Mouse (Mus musculus): ENCODE results near the gene Vrk2.

Vrk2 gene

GRCm38 (mm10) chr11:26593061-26594059, at the start of gene Vrk2, which contains the start of gene Gm6899:
Vrk2 (minus strand) TSS chr11:26593999.
Gm6899 (plus strand) TSS chr11:26593241.
- peak; percentile 40 for DNase-seq

DNA sequence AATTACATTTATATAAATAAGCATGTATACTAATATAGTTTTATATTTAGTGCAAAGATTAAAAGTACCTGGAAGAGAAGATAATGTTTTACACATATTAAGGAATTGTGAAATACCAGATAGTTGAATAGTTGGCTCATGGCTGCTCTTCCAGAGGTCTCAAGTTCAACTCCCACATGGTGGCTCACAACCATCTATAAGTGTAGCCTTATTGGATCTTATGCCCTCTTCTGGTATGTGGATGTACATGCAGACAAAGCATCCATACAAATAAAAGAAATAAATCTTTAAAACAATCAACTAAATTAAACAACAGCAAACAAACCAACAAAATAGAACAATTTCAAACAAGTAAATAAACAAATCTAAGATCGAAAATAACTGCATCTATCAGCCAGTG, 48.3 kb upstream of the Vrk2 start:
- DNase-seq: no peak

DNA sequence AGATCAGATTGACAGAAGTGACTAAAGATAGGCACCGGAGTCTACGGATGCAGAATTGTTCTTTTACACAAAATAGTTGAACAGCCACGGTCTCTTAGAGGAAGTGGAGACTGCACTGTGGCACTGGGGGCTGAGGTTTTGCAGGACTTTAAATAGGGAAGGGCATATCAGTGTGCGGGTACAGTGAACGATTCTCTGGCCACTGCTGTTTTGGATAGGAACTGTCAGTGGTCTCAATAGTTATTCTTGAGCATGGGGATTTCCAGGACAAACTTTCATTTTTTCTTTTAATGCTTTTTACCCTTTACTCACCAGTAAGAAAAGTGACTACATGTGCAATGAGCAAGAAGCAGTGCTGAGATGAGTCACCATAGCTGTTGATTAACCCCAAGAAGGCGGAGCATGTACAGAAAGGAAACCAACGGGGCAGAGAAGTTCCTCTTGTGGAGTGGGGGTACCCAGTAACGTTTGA, 46.6 kb upstream of the Vrk2 start:
- no peak for DNase-seq

DNA sequence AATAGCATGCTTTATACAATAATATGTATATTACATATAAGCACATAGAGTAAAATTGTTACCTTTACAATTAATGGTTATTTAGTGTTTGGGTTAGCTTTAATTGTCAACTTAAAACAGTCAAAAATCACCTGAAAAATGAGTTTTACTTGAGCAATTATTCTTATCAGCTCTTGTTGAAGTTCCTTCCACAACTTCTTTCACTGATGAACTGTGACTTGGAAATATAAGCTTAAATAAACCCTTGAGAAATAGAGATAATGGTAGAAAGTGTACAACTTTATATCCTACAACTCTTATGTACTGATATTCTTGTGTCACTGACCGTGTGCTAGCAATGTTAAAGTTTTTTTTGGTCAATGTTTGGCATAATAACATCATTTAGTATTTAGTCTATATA, 42.4 kb upstream of the Vrk2 start:
- no peak for DNase-seq

GRCm38 (mm10) chr11:26622727-26623126, 28.9 kb upstream of the Vrk2 start:
- DNase-seq: no peak

GRCm38 (mm10) chr11:26618475-26619223, 24.9 kb upstream of the Vrk2 start:
- no peak for DNase-seq

- peak; percentile 63 for DNase-seq
These were observed 15.0 kb upstream of the Vrk2 start for GRCm38 (mm10) chr11:26608795-26609194.

DNA sequence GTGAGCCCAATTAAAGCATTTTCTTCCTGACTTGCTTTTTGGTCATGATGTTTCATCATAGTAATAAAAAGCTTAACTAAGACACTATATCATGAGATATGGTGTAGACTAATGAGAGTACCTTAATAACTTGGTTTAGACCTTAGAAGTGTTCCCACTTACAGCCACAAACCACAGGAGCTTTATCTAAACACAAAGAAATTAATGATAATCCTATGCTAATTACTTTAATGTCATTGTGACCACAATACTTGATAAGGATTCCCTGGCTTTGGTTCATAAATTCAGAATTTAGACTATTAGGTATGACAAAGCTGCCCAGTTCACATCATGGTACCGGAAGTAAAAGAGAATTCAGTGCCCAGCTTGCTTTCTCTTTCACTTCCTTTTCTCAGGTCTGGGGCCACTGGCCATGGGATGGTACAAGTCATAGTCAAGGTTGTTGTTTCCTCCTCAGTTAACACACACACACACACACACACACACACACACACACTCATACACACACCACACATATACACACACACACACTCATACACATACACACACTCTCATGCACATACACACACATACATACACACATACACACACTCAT, 10.4 kb upstream of the Vrk2 start:
- DNase-seq: no peak

- no peak for DNase-seq
These were observed 7.9 kb upstream of the Vrk2 start for GRCm38 (mm10) chr11:26601571-26602175.

DNA sequence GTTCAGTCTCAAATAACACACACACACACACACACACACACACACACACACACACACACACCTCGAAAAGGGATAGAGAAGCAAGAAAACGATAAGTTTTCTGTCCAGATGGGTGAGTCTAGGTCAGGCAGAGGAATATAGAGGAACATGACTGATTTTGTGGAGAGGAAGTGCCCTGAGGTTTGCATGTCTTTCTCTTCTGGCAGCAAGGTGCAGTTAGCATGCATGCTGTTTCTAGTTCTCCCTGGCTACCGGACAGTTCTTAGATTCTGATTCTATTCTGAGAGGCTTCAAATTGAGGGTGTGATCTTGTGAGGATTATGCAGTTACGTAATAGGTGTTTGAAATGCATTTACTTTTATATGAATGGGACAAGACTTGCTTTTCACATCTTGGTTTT, 6.9 kb upstream of the Vrk2 start:
- DNase-seq: no peak

- DNase-seq: no peak
These were observed 5.1 kb upstream of the Vrk2 start for GRCm38 (mm10) chr11:26598876-26599275.

GRCm38 (mm10) chr11:26597761-26598160, 4.0 kb upstream of the Vrk2 start:
- DNase-seq: peak; percentile 34

DNA sequence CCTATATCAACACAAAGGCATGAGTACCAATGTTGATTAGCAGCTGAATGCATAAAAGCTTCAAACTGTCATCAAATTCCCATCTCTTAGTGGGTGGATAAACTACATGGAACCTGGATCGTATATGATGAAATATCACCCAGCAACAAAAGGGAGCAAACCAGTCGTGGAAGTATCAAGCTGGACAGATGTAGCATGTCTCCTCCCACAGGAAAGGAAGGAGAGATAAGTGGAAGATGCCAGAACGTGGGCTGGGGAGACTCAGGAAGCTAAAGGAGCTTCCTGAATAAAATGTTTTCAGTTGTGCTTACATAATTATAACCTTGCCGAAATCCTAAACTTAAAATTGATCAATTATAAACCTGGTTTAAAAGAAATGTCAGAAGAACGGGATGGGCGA, 3.3 kb upstream of the Vrk2 start:
- peak; percentile 56 for DNase-seq

DNA sequence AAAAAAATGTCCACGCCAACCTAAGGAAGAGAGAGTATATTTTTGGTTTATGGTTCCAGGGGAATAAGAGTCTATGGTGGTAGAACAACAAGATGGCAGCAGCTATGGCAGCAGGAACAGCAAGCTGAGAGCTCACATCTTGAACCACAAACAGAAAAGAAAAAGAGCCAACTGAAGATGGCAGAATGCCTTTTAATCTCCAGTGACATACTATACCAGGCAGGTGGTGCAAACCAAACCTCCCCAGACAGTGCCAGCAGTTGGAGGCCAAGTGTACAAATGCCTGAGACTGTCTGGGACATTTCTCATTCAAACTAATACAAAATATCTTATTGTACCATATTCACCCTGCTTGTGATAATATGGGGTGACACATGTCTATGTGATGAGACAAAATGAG, 2.4 kb upstream of the Vrk2 start:
- DNase-seq: no peak

- DNase-seq: no peak
These were observed 688 bp upstream of the Vrk2 start for GRCm38 (mm10) chr11:26594487-26594886.

- no peak for DNase-seq
These were observed 1.3 kb downstream of the Vrk2 start for GRCm38 (mm10) chr11:26592395-26593053.

DNA sequence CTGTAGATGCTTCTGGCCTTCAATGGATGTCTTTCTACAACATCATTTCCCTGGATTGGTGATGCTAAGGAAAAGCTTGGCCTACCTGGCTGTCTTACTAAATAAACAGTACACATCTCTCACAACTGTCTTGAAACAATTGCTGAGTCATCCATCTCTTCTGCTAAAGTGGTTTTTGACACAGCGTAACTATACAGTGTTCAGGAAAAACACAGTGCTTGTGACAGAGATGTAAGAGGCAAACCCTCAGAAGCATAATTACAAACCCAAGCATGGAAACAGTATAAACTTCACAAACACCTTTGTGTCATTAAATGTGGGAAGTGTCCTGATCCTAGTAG, 6.6 kb downstream of the Vrk2 start:
- no peak for DNase-seq

DNA sequence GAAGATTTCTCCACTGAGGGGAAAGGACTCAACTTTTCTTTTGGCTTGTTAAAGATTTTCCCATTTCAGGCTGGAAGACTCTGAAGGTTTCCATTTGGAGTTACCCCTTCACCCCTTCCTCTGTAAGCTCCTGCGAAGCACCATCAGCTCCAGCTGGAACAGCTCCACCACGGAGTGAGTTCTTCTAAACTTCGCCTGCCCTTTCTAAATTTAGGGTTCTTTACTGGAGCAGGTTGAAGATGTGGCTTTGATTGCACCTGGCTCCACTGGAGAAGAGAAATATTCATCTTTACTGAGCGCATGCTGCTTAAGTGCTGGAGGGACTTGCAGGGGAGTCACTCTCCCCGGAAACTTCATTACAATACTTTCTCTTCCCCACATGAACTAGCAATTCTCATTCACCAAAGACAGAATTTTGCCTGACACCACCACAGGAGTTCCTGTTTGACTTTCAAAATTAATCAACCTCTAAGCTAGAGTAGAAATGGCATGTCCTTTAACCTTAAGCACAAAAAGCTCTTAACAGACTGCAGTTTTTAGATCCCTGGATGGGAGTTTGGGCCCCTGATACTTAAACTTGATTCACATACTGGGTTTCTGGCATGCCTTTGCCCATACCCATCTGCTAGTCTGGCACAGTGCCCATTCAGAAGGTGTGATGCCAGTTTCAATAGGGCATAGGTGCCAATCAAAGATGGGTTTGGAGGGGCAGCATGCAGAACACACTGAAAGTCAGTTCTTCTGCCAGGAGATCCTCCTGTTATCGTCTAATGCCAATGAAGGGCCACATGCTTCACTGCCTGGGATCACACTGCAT, 7.2 kb downstream of the Vrk2 start:
- no peak for DNase-seq

DNA sequence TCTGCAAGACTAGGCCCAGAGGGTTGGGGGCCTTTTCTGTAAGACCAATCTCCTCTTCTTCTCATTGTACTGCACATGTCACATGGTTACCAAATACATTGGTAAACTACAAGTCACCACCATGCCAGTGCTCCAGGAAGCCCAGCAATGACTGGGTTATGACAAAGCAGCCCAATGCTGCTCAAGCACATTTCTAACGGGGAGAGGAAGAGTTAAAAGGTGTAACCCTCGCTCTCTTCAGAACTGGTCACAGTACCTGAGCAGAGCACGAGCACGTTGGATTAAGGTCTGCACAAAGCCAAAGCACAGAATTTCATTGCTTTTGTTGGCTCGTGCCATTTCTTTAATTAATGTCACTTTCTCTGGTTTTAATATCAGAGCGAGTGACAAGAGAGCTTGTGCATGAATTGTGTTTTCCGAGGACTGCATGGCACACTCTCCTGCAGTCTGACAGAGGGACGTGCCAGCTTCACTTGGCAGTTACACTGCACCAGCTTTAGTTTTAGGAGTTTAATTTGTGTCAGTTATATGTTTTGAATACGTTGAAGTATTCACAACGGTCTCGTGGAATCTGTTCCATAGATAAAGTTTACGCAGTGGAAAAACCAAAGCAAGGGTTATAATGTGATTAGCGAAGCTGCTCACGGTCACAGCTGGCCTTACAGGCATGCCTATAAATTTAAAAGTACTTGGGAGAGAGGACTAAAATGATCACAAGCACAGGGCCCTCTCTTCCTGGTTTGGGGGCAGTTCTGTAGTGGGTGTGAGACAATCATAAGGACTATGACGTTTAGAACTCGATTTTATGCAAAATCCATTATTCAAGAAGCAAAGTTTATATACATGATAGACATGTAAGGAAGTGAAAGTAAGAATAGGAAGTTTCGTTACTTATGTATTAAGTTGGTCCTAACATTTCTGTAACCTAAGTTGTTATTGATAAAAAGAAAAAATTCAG, 8.1 kb downstream of the Vrk2 start:
- no peak for DNase-seq

DNA sequence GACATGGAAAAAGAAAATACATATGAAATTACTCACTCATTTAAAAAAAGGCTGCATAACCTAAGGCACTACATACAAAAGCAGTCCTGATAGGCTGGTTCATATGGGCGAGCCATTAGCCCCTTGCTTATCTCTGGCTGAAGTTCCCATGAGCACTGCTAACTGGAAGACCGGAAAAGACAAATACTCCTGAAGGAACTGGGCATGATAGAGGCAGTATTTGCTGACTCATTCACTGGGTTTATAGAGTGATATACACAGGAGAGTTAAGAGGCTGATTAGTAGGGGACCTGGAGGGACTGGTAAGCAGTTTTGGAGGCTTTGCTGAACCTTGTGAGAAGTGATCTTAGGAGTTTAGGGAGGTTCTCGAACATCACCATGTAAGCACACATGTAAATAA, 42.2 kb downstream of the Vrk2 start:
- no peak for DNase-seq

Data from right cerebral cortex, adult 18-20 months (tissue).